Mouse (Mus musculus): Measurements from ENCODE around the gene Igsf9.

- TF ChIP-seq CTCF (IDR thresholded peaks at IDR 0.05; ENCODE audit: extremely low read depth, insufficient read depth, insufficient read length, insufficient replicate concordance) (no peak), POLR2A (IDR thresholded peaks at IDR 0.05; ENCODE audit: low read depth, low read length) (no peak)
These were observed 1.7 kb downstream of the Igsf9 start for GRCm38 (mm10) chr1:172483361-172483660.
